Mouse (Mus musculus) lung, embryonic 16.5 days (tissue): ENCODE results near the gene Tnnt3. TPM values are rescaled to one million over a fixed set of nuclear protein-coding genes. Genes with fewer than 3 reads are reported as not detected.
A peak's percentile ranks its signal among the peaks of the same experiment; 100 is the strongest.

Experiments used
- ATAC-seq: fragments of 200-750 bp; cut with Nextera tagmentation; 2 replicates; pipeline ENCODE4 v1.8.0; 2017; ENCODE audit warnings: low read depth, mild to moderate bottlenecking, moderate library complexity
- H3K27ac ChIP-seq: fragments of 300-500 bp; sonication (generic); 2 replicates; pipeline ENCODE4 v1.5.1; 2014; ENCODE audit warnings: mild to moderate bottlenecking, control low read depth, low read length
- H3K27me3 ChIP-seq: fragments of 300-500 bp; sonication (generic); 2 replicates; pipeline ENCODE4 v1.6.1; 2014; ENCODE audit warnings: low read depth, low read length, mixed read lengths; ENCODE audit not compliant: control insufficient read depth, insufficient read depth
- H3K36me3 ChIP-seq: fragments of 300-500 bp; sonication (generic); 2 replicates; pipeline ENCODE4 v1.6.1; 2014; ENCODE audit warnings: low read length; ENCODE audit not compliant: control insufficient read depth, insufficient read depth
- H3K4me1 ChIP-seq: fragments of 300-500 bp; sonication (generic); replicated peaks from 2 replicates; pipeline ENCODE4 v1.6.1; 2014; ENCODE audit warnings: low read length, mixed read lengths; ENCODE audit not compliant: control insufficient read depth, insufficient read depth
- H3K4me2 ChIP-seq: fragments of 300-500 bp; sonication (generic); 2 replicates; pipeline ENCODE4 v1.6.1; 2014; ENCODE audit warnings: low read depth, low read length, control low read depth
- H3K4me3 ChIP-seq: fragments of 300-500 bp; sonication (generic); 2 replicates; pipeline ENCODE4 v1.5.1; 2014; ENCODE audit warnings: mild to moderate bottlenecking, low read length, control low read depth
- H3K9ac ChIP-seq: fragments of 300-500 bp; sonication (generic); 2 replicates; pipeline ENCODE4 v1.6.1; 2014; ENCODE audit warnings: low read length, control low read depth
- H3K9me3 ChIP-seq: fragments of 300-500 bp; sonication (generic); 2 replicates; pipeline ENCODE4 v1.6.1; 2016; ENCODE audit warnings: low read length; ENCODE audit not compliant: control insufficient read depth
- WGBS: fragments of 180-500 bp; shearing (Covaris S2); extraction: QIAGEN DNeasy Blood & Tissue Kit; methylation state at CpG from one replicate; pipeline ENCODE4 v1.1.7; 2014; 5-methylcytosine and 5-hydroxymethylcytosine counted together
- polyA plus RNA-seq: library from polyadenylated mRNA; unstranded; fragments of >200 nt; fragmentation: Nextera tagmentation; extraction: Ambion mirVana; gene quantifications from 2 replicates; pipeline ENCODE4 v1.2.1, GENCODE M21; 2015

The Tnnt3 gene
- polyA plus RNA-seq, 1 experiment from 2014 or later, result 17.9 TPM

DNA sequence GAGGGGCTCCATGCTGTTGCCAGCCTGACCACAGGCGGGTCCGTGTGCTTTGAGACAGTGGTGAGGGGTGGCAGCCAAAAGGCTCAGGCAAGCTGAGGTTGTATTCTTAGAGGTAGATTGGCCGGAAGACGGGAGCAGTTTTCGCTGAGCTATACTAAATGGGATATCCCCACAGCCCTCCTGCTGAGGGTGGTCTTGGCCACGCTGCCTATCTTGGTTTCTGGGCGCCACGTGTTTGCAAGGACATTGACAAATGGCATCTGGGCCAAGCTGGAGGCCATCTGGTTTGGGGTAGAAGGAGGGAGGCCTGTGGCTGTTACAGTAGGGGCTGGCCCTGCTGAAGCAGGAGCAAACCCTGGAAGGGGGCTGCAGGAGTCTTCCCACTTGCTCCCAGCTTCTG lies 5.1 kb upstream of the Tnnt3 start:
- Histone ChIP-seq H3K9ac (no peak overlapping the region), H3K9me3 (no peaks in the 10 kb centered on the region), H3K4me1 (no peaks in the 10 kb centered on the region), H3K27ac (0 out of 2 replicates have a peak overlapping the region, but pooled peaks have one; percentile 3), H3K4me3 (no peak overlapping the region), H3K36me3 (peaks cover 9% of the 10 kb centered on the region; the same call in 1 of the 2 replicates), H3K4me2 (no peak overlapping the region), H3K27me3 (no peaks in the 10 kb centered on the region)
- 59% methylated on average over 8 of the region's 8 CpGs for WGBS
- ATAC-seq, result no peak

DNA sequence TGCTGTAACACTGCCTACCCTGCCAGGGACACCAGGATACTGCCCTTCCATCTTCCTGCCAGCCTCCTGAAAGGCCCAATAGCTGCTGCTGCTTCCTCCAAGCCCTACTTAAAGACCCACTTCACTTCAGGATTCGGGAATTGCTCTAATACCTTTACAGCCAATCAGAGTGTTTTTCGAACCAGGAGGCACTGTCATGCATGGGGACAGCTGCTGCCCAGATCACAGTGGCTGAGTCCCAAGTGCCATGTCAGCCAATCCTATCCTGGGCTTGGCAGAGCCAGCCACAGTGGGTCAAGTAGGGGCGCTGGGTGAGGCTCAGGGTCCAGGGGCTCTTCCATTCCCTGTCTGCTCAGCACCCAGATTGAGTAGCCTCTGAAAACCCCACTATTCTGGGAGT lies 2.5 kb upstream of the Tnnt3 start:
- H3K9ac ChIP-seq, result no peak overlapping the region
- 77% methylated on average over 3 of the region's 3 CpGs for WGBS
- no peak overlapping the region for H3K27ac ChIP-seq
- H3K36me3 ChIP-seq, result peaks cover 4% of the 10 kb centered on the region; the same call in 1 of the 2 replicates
- ATAC-seq, result no peak
- H3K4me2 ChIP-seq, result no peak overlapping the region
- H3K9me3 ChIP-seq, result no peaks in the 10 kb centered on the region
- H3K27me3 ChIP-seq, result no peaks in the 10 kb centered on the region
- no peaks in the 10 kb centered on the region; the same call in 1 of the 2 replicates for H3K4me1 ChIP-seq
- H3K4me3 ChIP-seq, result no peak overlapping the region

- Histone ChIP-seq H3K9ac (no peak overlapping the region), H3K4me2 (no peak overlapping the region), H3K4me3 (no peak overlapping the region), H3K4me1 (no peaks in the 10 kb centered on the region; the same call in 1 of the 2 replicates), H3K9me3 (no peaks in the 10 kb centered on the region), H3K36me3 (0 out of 2 replicates have a peak, but pooled peaks cover 4% of the 10 kb centered on the region), H3K27me3 (no peaks in the 10 kb centered on the region), H3K27ac (no peak overlapping the region)
- no peak for ATAC-seq
- 84% methylated on average over 5 of the region's 5 CpGs for whole genome bisulfite sequencing
Observed at GRCm38 (mm10) chr7:142496800-142497199, 1.8 kb upstream of the Tnnt3 start.

GRCm38 (mm10) chr7:142497775-142498174 lies 861 bp upstream of the Tnnt3 start:
- Histone ChIP-seq H3K27me3 (no peaks in the 10 kb centered on the region), H3K9ac (no peak overlapping the region), H3K4me1 (no peaks in the 10 kb centered on the region; the same call in 1 of the 2 replicates), H3K4me2 (no peak overlapping the region), H3K9me3 (no peaks in the 10 kb centered on the region), H3K36me3 (0 out of 2 replicates have a peak, but pooled peaks cover 4% of the 10 kb centered on the region), H3K27ac (no peak overlapping the region), H3K4me3 (no peak overlapping the region)
- peak; percentile 56; the same call in 1 of the 2 replicates for ATAC-seq
- WGBS, result 87% methylated on average over 2 of the region's 2 CpGs

DNA sequence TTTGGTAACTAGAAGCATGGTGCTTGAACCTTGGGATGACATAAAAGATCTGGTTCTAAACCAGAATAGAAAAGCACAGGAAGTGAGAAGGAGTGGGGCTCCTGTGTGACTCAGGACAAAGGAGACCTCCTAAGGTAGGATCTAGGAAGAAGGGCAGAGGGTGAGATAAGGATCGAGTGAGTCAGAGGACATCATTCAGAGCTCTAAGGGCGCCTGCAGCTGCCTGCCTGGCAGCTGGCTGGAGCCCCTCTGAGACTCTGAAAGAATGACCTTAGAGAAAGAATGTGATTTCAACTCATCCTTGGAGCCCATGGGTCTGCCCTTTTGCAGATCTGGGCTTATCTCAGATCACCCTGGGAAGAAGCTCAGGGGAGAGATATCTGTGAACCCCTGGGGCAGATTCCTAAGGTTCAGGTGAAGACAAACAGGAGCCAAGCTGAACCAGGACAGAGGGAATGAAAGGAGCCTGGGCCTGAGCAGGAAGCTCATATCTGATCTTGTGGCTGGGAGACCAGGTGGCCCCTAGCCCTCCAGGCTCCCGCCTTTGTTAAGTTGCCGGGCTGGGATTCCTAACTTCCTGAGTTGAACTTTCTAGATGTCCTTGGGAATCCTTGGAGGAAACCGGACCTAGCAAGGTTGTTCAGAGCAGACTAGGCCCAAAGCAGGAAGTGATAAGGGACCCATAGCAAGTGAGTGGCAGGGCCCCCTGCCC lies 530 bp downstream of the Tnnt3 start:
- Histone ChIP-seq H3K4me3 (no peak overlapping the region), H3K27ac (no peak overlapping the region), H3K4me2 (no peak overlapping the region), H3K4me1 (no peaks in the 10 kb centered on the region; the same call in 1 of the 2 replicates), H3K27me3 (no peaks in the 10 kb centered on the region), H3K36me3 (0 out of 2 replicates have a peak, but pooled peaks cover 4% of the 10 kb centered on the region), H3K9me3 (no peaks in the 10 kb centered on the region), H3K9ac (no peak overlapping the region)
- 45% methylated on average over 5 of the region's 5 CpGs for WGBS
- ATAC-seq, result no peak; the same call in 1 of the 2 replicates

- 73% methylated on average over 1 of the region's 1 CpGs for WGBS
- Histone ChIP-seq H3K4me3 (no peak overlapping the region), H3K9me3 (no peaks in the 10 kb centered on the region), H3K4me2 (no peak overlapping the region), H3K4me1 (no peaks in the 10 kb centered on the region; the same call in 1 of the 2 replicates), H3K9ac (no peak overlapping the region), H3K27me3 (no peaks in the 10 kb centered on the region), H3K27ac (no peak overlapping the region), H3K36me3 (no peaks in the 10 kb centered on the region)
- ATAC-seq, result no peak
Observed at GRCm38 (mm10) chr7:142500032-142500431, 1.4 kb downstream of the Tnnt3 start.

GRCm38 (mm10) chr7:142503206-142503605 lies 4.6 kb downstream of the Tnnt3 start:
- no peak overlapping the region for H3K27ac ChIP-seq
- H3K36me3 ChIP-seq, result no peaks in the 10 kb centered on the region
- peaks cover 10% of the 10 kb centered on the region for H3K4me1 ChIP-seq
- no peaks in the 10 kb centered on the region for H3K27me3 ChIP-seq
- no peak overlapping the region for H3K9ac ChIP-seq
- no peak for ATAC-seq
- H3K9me3 ChIP-seq, result no peaks in the 10 kb centered on the region
- WGBS, result 76% methylated on average over 4 of the region's 4 CpGs
- H3K4me2 ChIP-seq, result no peak overlapping the region
- no peak overlapping the region for H3K4me3 ChIP-seq

GRCm38 (mm10) chr7:142505942-142506341 lies 7.3 kb downstream of the Tnnt3 start:
- 0 out of 2 replicates have a peak, but pooled peaks have one; percentile 6 for ATAC-seq
- no peaks in the 10 kb centered on the region for H3K27me3 ChIP-seq
- H3K36me3 ChIP-seq, result no peaks in the 10 kb centered on the region
- H3K9me3 ChIP-seq, result no peaks in the 10 kb centered on the region
- no peak overlapping the region for H3K4me2 ChIP-seq
- WGBS, result 30% methylated on average over 2 of the region's 2 CpGs
- H3K4me1 ChIP-seq, result peaks cover 26% of the 10 kb centered on the region
- H3K4me3 ChIP-seq, result no peak overlapping the region
- peak overlapping the region; percentile 23; the same call in 1 of the 2 replicates for H3K9ac ChIP-seq
- no peak overlapping the region for H3K27ac ChIP-seq

DNA sequence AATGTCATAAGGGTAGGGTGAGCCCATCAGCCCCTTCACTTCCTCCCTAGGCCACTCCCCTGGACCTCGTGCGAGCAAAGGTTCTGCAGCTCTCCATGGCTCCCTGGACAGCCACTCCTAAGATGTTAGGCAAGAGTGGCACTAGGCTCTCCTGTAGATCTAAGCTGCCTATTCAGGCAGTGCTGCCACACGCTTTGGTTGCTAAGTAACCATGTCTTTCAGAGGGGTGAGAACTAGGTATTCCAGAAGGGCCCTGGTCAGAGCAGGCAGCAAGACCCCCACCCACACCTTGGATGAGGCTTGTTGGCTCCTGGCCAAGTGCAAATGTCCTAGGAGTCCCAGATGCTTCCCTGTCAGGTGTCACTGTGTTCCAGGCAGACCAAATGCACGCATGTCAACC lies 7.9 kb downstream of the Tnnt3 start:
- Histone ChIP-seq H3K9ac (0 out of 2 replicates have a peak overlapping the region, but pooled peaks have one; percentile 9), H3K36me3 (no peaks in the 10 kb centered on the region), H3K9me3 (no peaks in the 10 kb centered on the region), H3K4me2 (no peak overlapping the region), H3K27me3 (no peaks in the 10 kb centered on the region), H3K4me3 (no peak overlapping the region), H3K27ac (no peak overlapping the region), H3K4me1 (peaks cover 26% of the 10 kb centered on the region)
- peak; percentile 54 for ATAC-seq
- 28% methylated on average over 4 of the region's 4 CpGs for WGBS
